Mouse (Mus musculus): ENCODE results near the gene Myadm. TPM values are rescaled to one million over a fixed set of nuclear protein-coding genes. Genes with fewer than 3 reads are reported as not detected.

The Myadm gene
- total RNA-seq, 2 experiments from 2014 or later: 71.6 to 100 TPM

- no peak for DNase-seq
Observed at GRCm38 (mm10) chr7:3317704-3318103, 28.8 kb downstream of the Myadm start.

GRCm38 (mm10) chr7:3320856-3321255, 32.0 kb downstream of the Myadm start:
- no peak for DNase-seq

- DNase-seq: no peak
Observed at GRCm38 (mm10) chr7:3323826-3324225, 34.9 kb downstream of the Myadm start.

GRCm38 (mm10) chr7:3327961-3328360, 39.1 kb downstream of the Myadm start:
- DNase-seq: no peak

- peak; percentile 80 for DNase-seq
Observed at GRCm38 (mm10) chr7:3329776-3330546, 41.1 kb downstream of the Myadm start.

- DNase-seq: no peak
Observed at GRCm38 (mm10) chr7:3331171-3331570, 42.3 kb downstream of the Myadm start.

GRCm38 (mm10) chr7:3331581-3332223, 42.8 kb downstream of the Myadm start:
- DNase-seq: peak; percentile 75

GRCm38 (mm10) chr7:3332224-3332615, 43.3 kb downstream of the Myadm start:
- DNase-seq: no peak

- DNase-seq: peak; percentile 36
Observed at GRCm38 (mm10) chr7:3332619-3333521, 44.0 kb downstream of the Myadm start, which contains the start of gene Cacng7. Gene Cacng7 (plus strand): TSS chr7:3332955.

- DNase-seq: no peak
Observed at GRCm38 (mm10) chr7:3333542-3333941, 44.7 kb downstream of the Myadm start.

GRCm38 (mm10) chr7:3336412-3336811, 47.5 kb downstream of the Myadm start:
- no peak for DNase-seq

GRCm38 (mm10) chr7:3338286-3338935, 49.5 kb downstream of the Myadm start:
- DNase-seq: no peak

- DNase-seq: no peak
Observed at GRCm38 (mm10) chr7:3339010-3339409, 50.1 kb downstream of the Myadm start.

GRCm38 (mm10) chr7:3343861-3344260, 55.0 kb downstream of the Myadm start:
- no peak for DNase-seq

GRCm38 (mm10) chr7:3345301-3345700, 56.4 kb downstream of the Myadm start:
- no peak for DNase-seq

GRCm38 (mm10) chr7:3347366-3348287, 58.7 kb downstream of the Myadm start:
- DNase-seq: no peak

- no peak for DNase-seq
Observed at GRCm38 (mm10) chr7:3348326-3348725, 59.4 kb downstream of the Myadm start.

- DNase-seq: no peak
Observed at GRCm38 (mm10) chr7:3349775-3350174, 60.9 kb downstream of the Myadm start.
